Mouse (Mus musculus) embryonic facial prominence, embryonic 10.5 days (tissue): ENCODE results near the gene 2410137M14Rik. TPM values are rescaled to one million over a fixed set of nuclear protein-coding genes. Genes with fewer than 3 reads are reported as not detected.
A peak's percentile ranks its signal among the peaks of the same experiment; 100 is the strongest.
"Not testable (repeated sequence)": the region's sequence is repeated elsewhere in the genome, so short reads cannot be mapped to it uniquely, and the experiment has no call there.

Experiments used
- DNase-seq: peaks from one replicate; pipeline ENCODE4 v3.0.0-alpha.2; 2017; ENCODE audit warnings: low spot score
- H3K27ac ChIP-seq: fragments of 300-500 bp; sonication (generic); replicated peaks from 2 replicates; pipeline ENCODE4 v1.5.1; 2016; ENCODE audit warnings: mild to moderate bottlenecking
- H3K27me3 ChIP-seq: fragments of 300-500 bp; sonication (generic); replicated peaks from 2 replicates; pipeline ENCODE4 v1.6.1; 2016; ENCODE audit warnings: low read depth, mild to moderate bottlenecking; ENCODE audit not compliant: poor library complexity, severe bottlenecking
- H3K36me3 ChIP-seq: fragments of 300-500 bp; sonication (generic); replicated peaks from 2 replicates; pipeline ENCODE4 v1.6.1; 2016; ENCODE audit warnings: mild to moderate bottlenecking, moderate library complexity
- H3K4me1 ChIP-seq: fragments of 300-500 bp; sonication (generic); 2 replicates; pipeline ENCODE4 v1.6.1; 2016
- H3K4me3 ChIP-seq: fragments of 300-500 bp; sonication (generic); 2 replicates; pipeline ENCODE4 v1.5.1; 2016; ENCODE audit warnings: mild to moderate bottlenecking, moderate library complexity
- H3K9me3 ChIP-seq: fragments of 300-500 bp; sonication (generic); 2 replicates; pipeline ENCODE4 v1.6.1; 2016; ENCODE audit warnings: mild to moderate bottlenecking
- WGBS: fragments of 180-500 bp; shearing (Covaris S2); methylation state at CpG from one replicate; pipeline ENCODE4 v1.1.7; 2016; 5-methylcytosine and 5-hydroxymethylcytosine counted together
- polyA plus RNA-seq: library from polyadenylated mRNA; unstranded; fragments of >200 nt; fragmentation: Nextera tagmentation; extraction: Ambion mirVana; gene quantifications from 2 replicates; pipeline ENCODE4 v1.2.1, GENCODE M21; 2016

The 2410137M14Rik gene
- polyA plus RNA-seq, 1 experiment from 2014 or later: not detected

DNA sequence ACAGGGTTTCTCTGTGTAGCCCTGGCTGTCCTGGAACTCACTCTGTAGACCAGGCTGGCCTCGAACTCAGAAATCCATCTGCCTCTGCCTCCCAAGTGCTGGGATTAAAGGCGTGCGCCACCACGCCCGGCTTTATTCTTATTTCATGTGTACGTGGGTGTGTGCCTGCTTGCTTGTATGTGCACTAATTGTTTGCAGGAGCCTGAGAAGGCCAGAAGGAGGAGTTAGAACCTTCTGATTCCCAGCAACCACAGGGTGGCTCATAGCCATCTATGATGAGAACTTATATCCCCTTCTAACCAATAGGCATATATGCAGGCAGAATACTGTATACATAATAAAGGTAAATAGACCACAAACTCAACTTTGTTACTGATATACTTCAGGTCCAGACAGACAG is 9.6 kb upstream of the 2410137M14Rik start:
- WGBS: 91% methylated on average over 6 of the region's 6 CpGs
- H3K27me3 ChIP-seq: peaks cover 49% of the 10 kb centered on the region
- H3K9me3 ChIP-seq, H3K4me1 ChIP-seq, H3K36me3 ChIP-seq, H3K27ac ChIP-seq, H3K4me3 ChIP-seq, DNase-seq: not testable (repeated sequence)

- DNase-seq: no peak
- H3K36me3 ChIP-seq: no peaks in the 10 kb centered on the region
- peak within 1 kb of the TSS; percentile 29 for H3K4me3 ChIP-seq
Observed at GRCm38 (mm10) chr17:36989437-36989836, 8.4 kb upstream of the 2410137M14Rik start, which contains the start of gene H2-M5. H2-M5 (minus strand) TSS chr17:36989537.

GRCm38 (mm10) chr17:36988475-36988874 is 7.4 kb upstream of the 2410137M14Rik start:
- peak overlapping the region; percentile 29 for H3K4me3 ChIP-seq
- H3K36me3 ChIP-seq: no peaks in the 10 kb centered on the region
- H3K4me1 ChIP-seq: 0 out of 2 replicates have a peak, but pooled peaks cover 6% of the 10 kb centered on the region
- no peak for DNase-seq
- peaks cover 49% of the 10 kb centered on the region for H3K27me3 ChIP-seq
- WGBS: 5% methylated on average over 24 of the region's 24 CpGs
- no peaks in the 10 kb centered on the region for H3K9me3 ChIP-seq
- H3K27ac ChIP-seq: no peak overlapping the region

More at GRCm38 (mm10) chr17:36989437-36989836, 8.4 kb upstream of the 2410137M14Rik start, which contains the start of gene H2-M5:
- H3K4me1 ChIP-seq: 0 out of 2 replicates have a peak, but pooled peaks cover 6% of the 10 kb centered on the region
- peaks cover 49% of the 10 kb centered on the region for H3K27me3 ChIP-seq
- no peak within 1 kb of the TSS for H3K27ac ChIP-seq
- H3K9me3 ChIP-seq: no peaks in the 10 kb centered on the region
- 15% methylated on average over 5 of the region's 5 CpGs for WGBS

DNA sequence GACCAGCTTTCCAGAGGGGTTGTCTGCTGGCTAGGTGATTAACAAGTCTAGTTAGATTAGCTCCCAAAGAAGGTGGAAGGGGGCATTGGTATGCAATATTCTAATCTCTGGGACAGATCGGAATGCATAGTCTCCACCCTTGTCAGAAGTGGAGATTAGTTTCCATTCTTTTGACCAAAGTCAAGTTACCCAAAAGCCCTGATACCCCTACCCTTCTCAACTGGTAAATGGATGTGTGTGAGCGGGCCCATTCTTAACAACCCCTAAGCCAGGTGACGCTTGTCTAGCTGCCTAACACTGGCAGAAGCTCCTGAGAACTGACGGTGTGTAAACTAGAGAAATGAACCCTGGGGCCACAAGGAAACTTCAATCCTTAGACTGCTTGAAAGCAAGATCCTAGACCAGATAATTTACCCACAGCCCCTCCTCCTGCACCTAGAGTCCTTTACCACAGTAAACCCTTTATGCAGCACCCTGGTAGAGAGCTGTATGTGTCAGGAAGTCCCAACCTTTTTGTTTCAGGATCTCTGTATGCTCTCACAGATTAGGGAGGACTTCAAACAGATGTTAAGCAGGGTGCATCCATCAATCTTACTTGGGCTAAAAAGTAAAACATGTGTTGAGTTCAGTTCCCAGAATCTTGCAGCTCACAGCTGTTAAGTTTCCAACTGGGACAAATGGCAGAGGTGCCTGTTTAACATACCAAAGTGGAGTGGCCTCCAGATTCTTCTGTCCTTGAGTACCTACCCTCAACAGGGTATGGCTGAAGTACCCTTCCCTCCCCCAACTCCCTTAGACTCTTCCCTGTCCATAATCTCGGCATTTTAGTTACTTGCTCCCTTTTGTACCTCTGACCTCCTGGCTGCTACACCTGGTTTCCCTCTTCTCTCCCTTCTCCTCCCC is 1.5 kb upstream of the 2410137M14Rik start:
- Histone ChIP-seq H3K27ac (no peak overlapping the region), H3K36me3 (no peaks in the 10 kb centered on the region), H3K4me1 (peaks cover 20% of the 10 kb centered on the region), H3K4me3 (no peak overlapping the region), H3K27me3 (peaks cover 41% of the 10 kb centered on the region), H3K9me3 (no peaks in the 10 kb centered on the region)
- WGBS: 27% methylated on average over 5 of the region's 5 CpGs
- DNase-seq: no peak

GRCm38 (mm10) chr17:36981845-36982244 is 808 bp upstream of the 2410137M14Rik start:
- DNase-seq: peak; percentile 41
- 8% methylated on average over 4 of the region's 4 CpGs for WGBS
- Histone ChIP-seq H3K36me3 (no peaks in the 10 kb centered on the region), H3K27me3 (peaks cover 34% of the 10 kb centered on the region; the same call in 1 of the 2 replicates), H3K27ac (no peak overlapping the region), H3K4me3 (peak overlapping the region; percentile 40), H3K4me1 (peaks cover 20% of the 10 kb centered on the region), H3K9me3 (no peaks in the 10 kb centered on the region)

- H3K27me3 ChIP-seq: 0 out of 2 replicates have a peak, but pooled peaks cover under 1% of the 10 kb centered on the region
- H3K36me3 ChIP-seq: no peaks in the 10 kb centered on the region
- 68% methylated on average over 8 of the region's 8 CpGs for WGBS
- no peaks in the 10 kb centered on the region for H3K9me3 ChIP-seq
- H3K4me3 ChIP-seq: no peak overlapping the region
- no peak for DNase-seq
- H3K27ac ChIP-seq: no peak overlapping the region
- H3K4me1 ChIP-seq: no peaks in the 10 kb centered on the region
Observed at GRCm38 (mm10) chr17:36973271-36973787, 7.7 kb downstream of the 2410137M14Rik start.

DNA sequence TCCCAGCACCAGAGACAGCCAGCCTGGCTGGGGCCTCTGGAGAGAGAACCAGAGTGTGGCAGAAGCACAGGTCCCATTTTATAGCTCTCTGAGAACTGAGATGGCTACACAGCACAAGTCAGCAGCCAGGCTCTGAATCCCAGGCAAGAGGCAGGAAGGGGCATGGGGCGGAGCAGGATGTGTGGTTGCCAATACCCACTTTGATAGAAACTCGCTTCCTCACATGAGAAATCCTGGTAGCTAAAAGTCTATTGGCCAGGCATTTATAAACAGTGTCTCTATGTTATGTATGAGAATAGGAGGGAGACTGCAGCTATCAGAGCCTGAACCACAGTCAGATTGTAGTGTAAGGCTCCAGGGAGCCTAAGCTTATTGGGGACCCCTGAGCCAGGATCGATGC is 8.2 kb downstream of the 2410137M14Rik start:
- H3K36me3 ChIP-seq: no peaks in the 10 kb centered on the region
- no peak for DNase-seq
- no peaks in the 10 kb centered on the region for H3K9me3 ChIP-seq
- no peaks in the 10 kb centered on the region for H3K27me3 ChIP-seq
- no peaks in the 10 kb centered on the region for H3K4me1 ChIP-seq
- 82% methylated on average over 3 of the region's 3 CpGs for WGBS
- H3K27ac ChIP-seq: no peak overlapping the region
- H3K4me3 ChIP-seq: no peak overlapping the region

- H3K36me3 ChIP-seq: no peaks in the 10 kb centered on the region
- WGBS: 92% methylated on average over 6 of the region's 6 CpGs
- no peak for DNase-seq
- H3K27me3 ChIP-seq: no peaks in the 10 kb centered on the region
- no peak overlapping the region for H3K4me3 ChIP-seq
- H3K9me3 ChIP-seq: no peaks in the 10 kb centered on the region
- H3K27ac ChIP-seq: no peak overlapping the region
- no peaks in the 10 kb centered on the region for H3K4me1 ChIP-seq
Observed at GRCm38 (mm10) chr17:36971172-36971850, 9.7 kb downstream of the 2410137M14Rik start.

DNA sequence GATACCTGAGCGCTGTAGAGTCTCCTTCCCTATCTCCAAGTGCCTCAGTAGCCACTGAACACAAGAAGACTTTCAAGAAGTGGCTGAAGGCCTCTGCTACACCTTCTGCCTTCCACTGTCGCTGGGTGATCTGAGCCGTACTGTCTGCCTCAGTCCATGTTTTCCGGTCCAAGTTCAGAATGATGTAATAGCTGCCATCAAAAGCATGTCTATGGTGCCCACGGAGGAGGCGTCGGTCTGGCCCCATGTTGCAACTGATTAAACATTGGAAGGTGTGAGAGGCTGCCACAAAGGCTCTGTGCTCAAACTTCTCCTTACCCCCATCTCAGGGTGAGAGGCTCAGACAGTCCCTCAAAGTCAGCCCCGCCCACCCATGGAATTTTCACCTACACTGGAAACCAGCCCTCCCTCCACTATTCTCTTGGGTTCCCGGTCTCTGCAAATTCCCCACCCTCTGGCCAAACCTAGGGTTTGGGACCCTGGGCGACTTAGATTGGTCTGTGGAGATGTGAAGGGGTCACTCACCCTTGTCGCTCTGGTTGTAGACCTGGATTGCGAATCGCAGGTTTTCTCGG is 10.6 kb downstream of the 2410137M14Rik start:
- no peak overlapping the region for H3K27ac ChIP-seq
- no peak overlapping the region for H3K4me3 ChIP-seq
- no peaks in the 10 kb centered on the region for H3K4me1 ChIP-seq
- H3K9me3 ChIP-seq: no peaks in the 10 kb centered on the region
- no peak for DNase-seq
- no peaks in the 10 kb centered on the region for H3K27me3 ChIP-seq
- H3K36me3 ChIP-seq: no peaks in the 10 kb centered on the region
- 87% methylated on average over 14 of the region's 14 CpGs for WGBS

DNA sequence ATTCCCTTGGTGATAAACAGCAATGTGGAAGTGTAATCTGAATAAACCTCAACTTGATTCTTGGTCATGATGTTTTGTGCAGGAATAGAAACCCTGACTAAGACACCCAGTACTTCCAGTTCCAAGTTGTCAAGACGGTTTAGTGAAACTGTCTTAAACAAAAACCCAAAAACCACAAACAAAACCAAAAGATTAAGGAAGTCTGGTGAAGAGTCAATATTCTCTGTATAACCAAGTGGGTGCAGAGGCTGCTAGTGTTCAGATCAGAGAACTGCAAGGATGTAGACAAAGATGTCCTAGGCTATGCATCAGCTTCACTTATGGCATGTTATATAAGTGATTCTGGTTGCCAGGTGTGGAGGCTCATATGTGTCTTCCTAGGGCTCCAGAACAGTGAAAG is 14.2 kb downstream of the 2410137M14Rik start:
- no peak overlapping the region for H3K27ac ChIP-seq
- no peaks in the 10 kb centered on the region for H3K9me3 ChIP-seq
- WGBS: 86% methylated on average over 1 of the region's 1 CpGs
- H3K4me3 ChIP-seq: no peak overlapping the region
- no peaks in the 10 kb centered on the region for H3K4me1 ChIP-seq
- DNase-seq: no peak
- no peaks in the 10 kb centered on the region for H3K36me3 ChIP-seq
- no peaks in the 10 kb centered on the region for H3K27me3 ChIP-seq

- no peak overlapping the region for H3K4me3 ChIP-seq
- DNase-seq: no peak
- no peaks in the 10 kb centered on the region for H3K9me3 ChIP-seq
- no peak overlapping the region for H3K27ac ChIP-seq
- H3K27me3 ChIP-seq: no peaks in the 10 kb centered on the region
- peaks cover 8% of the 10 kb centered on the region; the same call in 1 of the 2 replicates for H3K36me3 ChIP-seq
- H3K4me1 ChIP-seq: peaks cover 16% of the 10 kb centered on the region
- WGBS: 80% methylated on average over 1 of the region's 1 CpGs
Observed at GRCm38 (mm10) chr17:36961125-36961524, 19.9 kb downstream of the 2410137M14Rik start.

- Histone ChIP-seq H3K27me3 (no peaks in the 10 kb centered on the region), H3K4me1 (peaks cover 16% of the 10 kb centered on the region), H3K36me3 (peaks cover 28% of the 10 kb centered on the region), H3K27ac (peak overlapping the region; percentile 90), H3K4me3 (peak overlapping the region; percentile 76), H3K9me3 (no peaks in the 10 kb centered on the region)
- WGBS: 12% methylated on average over 12 of the region's 12 CpGs
- no peak for DNase-seq
Observed at GRCm38 (mm10) chr17:36958884-36959283, 22.2 kb downstream of the 2410137M14Rik start.
